Mouse (Mus musculus): ENCODE results near the gene Cct6b. TPM values are rescaled to one million over a fixed set of nuclear protein-coding genes. Genes with fewer than 3 reads are reported as not detected.

Gene Cct6b
- polyA plus RNA-seq, 1 experiment: not detected

DNA sequence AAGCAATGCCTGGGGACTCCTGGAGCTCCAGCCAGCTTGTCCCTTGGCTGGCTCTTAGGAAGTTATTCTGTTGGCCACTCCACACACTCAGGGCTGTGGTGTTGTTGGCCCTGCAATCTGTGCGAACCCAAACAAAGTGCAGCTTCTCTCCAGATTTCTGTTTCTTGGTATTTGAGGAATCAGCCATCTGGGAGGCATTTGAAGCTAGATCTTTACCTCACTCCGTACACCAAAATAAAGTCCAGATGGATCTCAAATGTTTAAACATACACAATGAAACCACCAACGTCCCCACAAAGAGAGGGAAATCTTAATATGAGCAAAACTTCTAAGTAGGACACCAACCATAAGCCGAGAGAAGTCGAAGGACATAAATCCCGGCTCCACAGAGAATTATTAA, 71.5 kb downstream of the Cct6b start:
- TF ChIP-seq POLR2A (IDR thresholded peaks at IDR 0.05; ENCODE audit: borderline replicate concordance, control insufficient read depth, low read depth, low read length) (no peak), CTCF (IDR thresholded peaks at IDR 0.05; ENCODE audit: control insufficient read depth, insufficient read depth, low read length) (no peak)
- no peak overlapping the region for H3K27ac ChIP-seq (ENCODE audit: control insufficient read depth, insufficient read depth, low read depth, low read length, poor library complexity)
- no peak overlapping the region for H3K4me3 ChIP-seq (replicated peaks; ENCODE audit: control insufficient read depth, low read depth, low read length)
- WGBS: 83% methylated on average over 6 of the region's 6 CpGs
- H3K4me1 ChIP-seq (ENCODE audit: control insufficient read depth, insufficient read depth, low read length): no peaks in the 10 kb centered on the region; the same call in none of the 2 replicates

DNA sequence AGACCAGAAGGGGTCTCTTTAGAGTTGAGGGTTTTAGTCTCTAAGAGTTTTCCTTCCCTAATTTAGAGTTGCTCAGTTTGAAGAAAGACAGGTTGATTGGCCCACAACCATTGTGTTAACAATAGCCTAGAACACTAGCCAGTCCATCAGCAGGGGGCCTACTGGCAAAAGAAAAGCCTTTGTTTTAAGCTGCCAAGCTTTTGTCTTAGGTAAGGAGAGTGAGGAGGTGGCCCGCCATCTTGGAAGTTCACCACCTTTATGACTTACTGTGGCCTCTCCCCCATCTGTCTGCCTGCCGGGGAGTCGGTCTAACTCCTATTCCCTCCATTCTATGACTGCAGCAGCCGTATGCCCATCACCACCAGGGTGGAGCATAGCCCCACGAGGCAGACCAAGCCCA, 73.6 kb downstream of the Cct6b start:
- Histone ChIP-seq H3K27ac (ENCODE audit: control insufficient read depth, insufficient read depth, low read depth, low read length, poor library complexity) (no peak overlapping the region), H3K4me3 (replicated peaks; ENCODE audit: control insufficient read depth, low read depth, low read length) (no peak overlapping the region), H3K4me1 (ENCODE audit: control insufficient read depth, insufficient read depth, low read length) (no peaks in the 10 kb centered on the region; the same call in none of the 2 replicates)
- 74% methylated on average over 5 of the region's 5 CpGs for WGBS
- no peak for TF ChIP-seq POLR2A (IDR thresholded peaks at IDR 0.05; ENCODE audit: borderline replicate concordance, control insufficient read depth, low read depth, low read length)
- no peak for TF ChIP-seq CTCF (IDR thresholded peaks at IDR 0.05; ENCODE audit: control insufficient read depth, insufficient read depth, low read length)

DNA sequence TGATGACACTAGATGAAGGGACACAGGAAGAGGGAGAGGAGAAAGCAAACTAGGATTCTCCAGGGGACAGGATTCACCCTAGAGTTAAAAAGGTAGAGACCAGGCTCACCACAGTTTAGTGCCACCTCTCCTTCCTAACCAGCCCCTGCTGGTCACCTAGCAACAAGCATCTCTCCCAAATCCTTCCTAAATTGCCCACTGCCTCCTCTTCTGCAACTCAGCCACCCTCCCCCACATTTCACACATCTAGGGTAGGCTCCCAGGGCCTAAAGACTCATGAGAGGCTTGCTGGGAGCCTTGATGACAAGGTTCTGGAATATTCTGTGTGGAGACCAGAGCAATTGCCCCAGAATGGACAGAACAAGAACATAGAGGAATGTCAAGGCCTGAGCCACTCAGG, 76.5 kb downstream of the Cct6b start:
- TF ChIP-seq POLR2A (IDR thresholded peaks at IDR 0.05; ENCODE audit: borderline replicate concordance, control insufficient read depth, low read depth, low read length) (no peak), CTCF (IDR thresholded peaks at IDR 0.05; ENCODE audit: control insufficient read depth, insufficient read depth, low read length) (no peak)
- H3K27ac ChIP-seq (ENCODE audit: control insufficient read depth, insufficient read depth, low read depth, low read length, poor library complexity): no peak overlapping the region
- H3K4me1 ChIP-seq (ENCODE audit: control insufficient read depth, insufficient read depth, low read length): no peaks in the 10 kb centered on the region
- H3K4me3 ChIP-seq (replicated peaks; ENCODE audit: control insufficient read depth, low read depth, low read length): no peak overlapping the region

DNA sequence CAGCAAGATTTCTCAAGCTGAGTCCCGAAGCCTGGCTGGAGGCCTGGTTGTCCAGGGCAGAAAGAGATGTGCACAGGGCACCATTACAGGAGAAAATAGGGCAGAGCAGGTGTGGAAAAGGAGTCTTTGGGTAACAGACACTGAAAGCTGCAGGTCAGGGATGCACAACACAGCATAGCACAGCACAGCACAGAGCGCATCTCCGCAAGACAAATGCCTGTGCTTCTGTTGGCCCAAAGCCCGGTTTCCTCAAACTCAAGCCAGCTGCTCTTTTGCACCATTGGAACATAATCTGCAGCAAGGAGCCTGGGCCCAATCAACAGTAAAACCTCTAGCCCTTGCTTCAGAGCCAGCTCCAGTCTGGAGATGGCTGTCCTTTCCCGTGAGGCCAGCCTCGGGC, 79.4 kb downstream of the Cct6b start:
- no peaks in the 10 kb centered on the region for H3K4me1 ChIP-seq (ENCODE audit: control insufficient read depth, insufficient read depth, low read length)
- TF ChIP-seq POLR2A (IDR thresholded peaks at IDR 0.05; ENCODE audit: borderline replicate concordance, control insufficient read depth, low read depth, low read length): no peak
- TF ChIP-seq CTCF (IDR thresholded peaks at IDR 0.05; ENCODE audit: control insufficient read depth, insufficient read depth, low read length): no peak
- no peak overlapping the region for H3K27ac ChIP-seq (ENCODE audit: control insufficient read depth, insufficient read depth, low read depth, low read length, poor library complexity)
- 89% methylated on average over 6 of the region's 6 CpGs for WGBS
- no peak overlapping the region for H3K4me3 ChIP-seq (replicated peaks; ENCODE audit: control insufficient read depth, low read depth, low read length)

DNA sequence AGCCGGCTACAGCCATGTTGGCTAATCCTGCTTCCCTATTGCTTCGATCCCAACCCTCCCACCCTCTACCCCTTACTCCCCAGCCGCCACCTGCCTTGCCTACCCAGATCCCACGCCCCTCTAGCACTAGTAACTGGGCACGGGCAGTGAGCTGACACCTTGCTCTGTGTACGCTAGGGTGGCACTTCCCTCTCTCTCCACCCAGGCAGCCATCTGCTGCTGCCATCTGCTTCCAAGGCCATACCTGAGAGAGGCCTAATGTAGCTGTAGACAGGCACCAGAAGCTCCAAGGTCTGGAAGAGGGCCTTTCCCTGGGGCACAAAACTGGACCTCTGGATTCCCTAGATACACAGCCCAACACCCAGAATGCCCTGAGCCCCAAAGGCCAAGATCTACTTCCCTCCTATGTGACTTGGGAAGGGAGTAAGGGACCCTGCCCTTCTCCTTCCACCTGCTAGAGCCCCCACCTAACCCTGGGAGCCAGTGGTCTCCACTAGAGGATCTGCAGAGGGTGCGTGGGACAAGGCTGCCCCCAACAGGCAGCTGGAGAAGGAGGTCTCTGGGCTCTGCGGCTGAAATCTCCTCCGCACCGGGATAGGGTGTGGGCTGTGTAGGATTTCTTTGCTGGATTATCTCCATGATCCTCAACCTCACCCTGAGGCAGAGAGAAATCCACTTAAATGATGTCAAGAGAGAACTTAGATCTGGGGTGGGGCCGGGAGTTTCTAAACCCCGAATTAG, 80.2 kb downstream of the Cct6b start:
- no peak overlapping the region for H3K27ac ChIP-seq (ENCODE audit: control insufficient read depth, insufficient read depth, low read depth, low read length, poor library complexity)
- H3K4me3 ChIP-seq (replicated peaks; ENCODE audit: control insufficient read depth, low read depth, low read length): no peak overlapping the region
- no peaks in the 10 kb centered on the region for H3K4me1 ChIP-seq (ENCODE audit: control insufficient read depth, insufficient read depth, low read length)
- TF ChIP-seq CTCF (IDR thresholded peaks at IDR 0.05; ENCODE audit: control insufficient read depth, insufficient read depth, low read length): peak; percentile 60
- no peak for TF ChIP-seq POLR2A (IDR thresholded peaks at IDR 0.05; ENCODE audit: borderline replicate concordance, control insufficient read depth, low read depth, low read length)
- WGBS: 53% methylated on average over 12 of the region's 12 CpGs

DNA sequence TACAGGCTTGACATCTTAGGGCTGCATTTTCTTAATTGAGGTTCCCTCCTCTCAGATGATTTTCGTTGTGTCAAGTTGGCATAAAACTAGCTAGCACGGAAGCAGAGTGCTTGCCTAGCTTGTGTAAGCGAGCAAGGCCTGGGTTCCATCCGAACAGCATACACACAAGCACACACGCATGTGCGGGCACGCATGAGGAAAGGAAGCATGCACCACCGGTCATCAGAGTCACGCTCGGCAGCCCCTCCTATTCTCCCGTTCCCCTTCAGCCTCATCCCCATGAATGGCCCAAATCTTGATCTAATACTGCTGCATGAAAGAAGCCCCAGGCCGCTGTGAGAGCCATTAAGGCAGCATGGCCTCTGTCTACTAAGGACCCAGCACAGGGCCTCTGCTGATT, 85.6 kb downstream of the Cct6b start:
- Histone ChIP-seq H3K4me1 (ENCODE audit: control insufficient read depth, insufficient read depth, low read length) (no peaks in the 10 kb centered on the region; the same call in 1 of the 2 replicates), H3K4me3 (replicated peaks; ENCODE audit: control insufficient read depth, low read depth, low read length) (no peak overlapping the region), H3K27ac (ENCODE audit: control insufficient read depth, insufficient read depth, low read depth, low read length, poor library complexity) (no peak overlapping the region)
- TF ChIP-seq CTCF (IDR thresholded peaks at IDR 0.05; ENCODE audit: control insufficient read depth, insufficient read depth, low read length): no peak
- TF ChIP-seq POLR2A (IDR thresholded peaks at IDR 0.05; ENCODE audit: borderline replicate concordance, control insufficient read depth, low read depth, low read length): no peak
- 78% methylated on average over 12 of the region's 12 CpGs for WGBS

Other genes with a start within 250 kb of the Cct6b start
- 22.2 and 26.4 TPM in 2 replicates for gene Zfp830, start within 50 bp of the Cct6b start, polyA plus RNA-seq (2011; ENCODE audit: insufficient read depth, insufficient read length, low replicate concordance, missing spikeins)
- gene Lig3, start 16.8 kb upstream of the Cct6b start, polyA plus RNA-seq (2011; ENCODE audit: insufficient read depth, insufficient read length, low replicate concordance, missing spikeins): 6.4 and 17.6 TPM in 2 replicates
- gene Rffl, start 106.9 kb upstream of the Cct6b start, polyA plus RNA-seq (2011; ENCODE audit: insufficient read depth, insufficient read length, low replicate concordance, missing spikeins): 21.5 and 23.8 TPM in 2 replicates
- 4.4 and 9.8 TPM in 2 replicates for gene Rad51d, start 126.3 kb upstream of the Cct6b start, polyA plus RNA-seq (2011; ENCODE audit: insufficient read depth, insufficient read length, low replicate concordance, missing spikeins)
- gene Fndc8, start 127.8 kb upstream of the Cct6b start, polyA plus RNA-seq (2011; ENCODE audit: insufficient read depth, insufficient read length, low replicate concordance, missing spikeins): not detected in 2 replicates
- gene Nle1, start 144.1 kb upstream of the Cct6b start, polyA plus RNA-seq (2011; ENCODE audit: insufficient read depth, insufficient read length, low replicate concordance, missing spikeins): 24.9 and 33.6 TPM in 2 replicates
- 2.4 and 2.5 TPM in 2 replicates for gene Unc45b, start 146.2 kb upstream of the Cct6b start, polyA plus RNA-seq (2011; ENCODE audit: insufficient read depth, insufficient read length, low replicate concordance, missing spikeins)
- 13.2 and 17.1 TPM in 2 replicates for gene Slfn5, start 187.0 kb upstream of the Cct6b start, polyA plus RNA-seq (2011; ENCODE audit: insufficient read depth, insufficient read length, low replicate concordance, missing spikeins)
- 3.2 and 3.7 TPM in 2 replicates for gene Slfn9, start 227.5 kb upstream of the Cct6b start, polyA plus RNA-seq (2011; ENCODE audit: insufficient read depth, insufficient read length, low replicate concordance, missing spikeins)

Data from bone marrow, adult 2 months (tissue).